Mouse (Mus musculus): ENCODE data around the gene Chst12.

The Chst12 gene

GRCm38 (mm10) chr5:140572611-140573010, 67.3 kb downstream of the Chst12 start:
- peak; percentile 51 for DNase-seq

Measured in kidney, adult 11 months (tissue).